Mouse (Mus musculus) central nervous system, embryonic 18 days (tissue): ENCODE measurements around the gene Gm13088. TPM values are rescaled to one million over a fixed set of nuclear protein-coding genes. Genes with fewer than 3 reads are reported as not detected.

Source experiments
- polyA plus RNA-seq: library from polyadenylated mRNA; depleted of rRNA; stranded (reverse); fragments of >200 nt; gene quantifications from 2 replicates; pipeline ENCODE4 v1.2.3, GENCODE M21; 2012; rRNA removed

The Gm13088 gene
- not detected in 2 replicates for polyA plus RNA-seq

DNA sequence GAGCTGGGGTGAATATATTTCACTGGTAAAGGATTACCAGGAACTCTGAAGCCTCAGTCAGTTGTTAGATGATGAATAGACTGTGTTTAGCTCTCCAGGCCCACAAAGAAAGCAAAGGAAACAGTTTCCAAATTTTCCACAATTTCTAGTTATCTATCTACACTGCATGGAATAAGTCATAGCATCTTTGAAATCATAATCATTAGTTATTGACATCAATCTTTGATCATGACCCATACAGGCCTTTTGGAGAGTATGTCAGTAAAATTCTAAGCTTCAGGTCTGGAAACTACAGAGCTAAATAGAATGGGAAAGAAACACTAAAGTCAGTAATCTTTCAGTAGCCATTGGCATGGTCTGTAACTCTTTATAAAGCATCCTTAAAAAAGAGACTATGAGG is at the start of gene Gm13088:
Gm13088 (minus strand) TSS at position 101 of the 400 bp plus-strand sequence.

DNA sequence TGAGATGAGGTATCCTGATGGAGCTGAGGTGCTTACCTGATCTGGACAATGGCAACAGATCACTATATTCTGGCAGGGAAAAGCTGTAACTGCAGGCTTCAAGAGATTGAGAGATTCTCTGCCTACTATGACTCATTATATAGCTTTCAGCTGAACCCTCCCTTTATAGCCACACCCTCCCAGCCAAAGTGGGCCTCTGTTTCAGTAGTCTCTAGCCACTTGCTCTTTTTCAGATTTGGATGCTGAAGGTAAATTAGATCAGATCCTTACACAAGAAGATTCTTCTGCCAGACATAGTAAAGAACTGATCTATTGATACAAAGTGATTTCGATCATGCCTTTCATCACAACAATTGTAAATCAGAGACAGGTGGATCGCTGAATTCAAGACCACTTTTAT is 45.6 kb upstream of the Gm13088 start, which contains the start of gene Gm13089:
Gm13089 (minus strand) TSS at position 101 of the 400 bp plus-strand sequence.

DNA sequence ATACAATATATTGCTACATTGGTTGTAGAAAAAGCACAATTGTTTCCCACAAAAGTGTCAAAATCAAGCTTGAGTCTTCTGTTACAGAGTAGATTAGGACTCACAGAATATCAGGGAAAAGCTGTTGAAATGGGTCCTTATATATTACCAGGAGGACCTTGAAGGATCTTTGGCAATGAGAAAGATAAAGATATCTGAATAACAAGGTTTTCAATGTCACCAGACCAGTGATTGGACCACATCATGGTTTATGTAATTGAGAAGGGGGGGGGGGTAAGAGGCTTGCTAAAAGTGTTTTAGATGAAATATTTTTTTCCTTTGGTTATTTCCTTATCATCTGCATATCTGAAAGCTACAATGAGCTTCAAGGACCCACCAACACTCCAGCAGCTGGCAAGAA is 42.3 kb downstream of the Gm13088 start, which contains the start of gene Gm13083:
Gm13083 (plus strand) TSS at position 301 of the 400 bp plus-strand sequence.

Other genes starting within 250 kb of the Gm13088 start
- gene Pramef8, start 244.8 kb downstream of the Gm13088 start, polyA plus RNA-seq: 11.2 and 13.6 TPM in 2 replicates
- gene Oog4, start 206.9 kb downstream of the Gm13088 start, polyA plus RNA-seq: not detected in 2 replicates
- not detected in 2 replicates for gene Gm13043, start 145.9 kb downstream of the Gm13088 start, polyA plus RNA-seq
- gene Gm13040, start 121.3 kb downstream of the Gm13088 start, polyA plus RNA-seq: not detected in 2 replicates
- gene BC080695, start 105.5 kb downstream of the Gm13088 start, polyA plus RNA-seq: not detected in 2 replicates
- gene Gm13057, start 105.5 kb downstream of the Gm13088 start, polyA plus RNA-seq: not detected in 2 replicates
- not detected in 2 replicates for gene Gm13083, start 42.2 kb downstream of the Gm13088 start, polyA plus RNA-seq
- gene Gm13089, start 45.5 kb upstream of the Gm13088 start, polyA plus RNA-seq: not detected in 2 replicates
- not detected in 2 replicates for gene Gm13078, start 62.2 kb upstream of the Gm13088 start, polyA plus RNA-seq
- not detected in 2 replicates for gene Gm13023, start 132.1 kb upstream of the Gm13088 start, polyA plus RNA-seq
- not detected in 2 replicates for gene Gm13084, start 158.8 kb upstream of the Gm13088 start, polyA plus RNA-seq
- not detected in 2 replicates for gene Gm13103, start 189.3 kb upstream of the Gm13088 start, polyA plus RNA-seq
- not detected in 2 replicates for gene Pramef6, start 243.1 kb upstream of the Gm13088 start, polyA plus RNA-seq